Mouse (Mus musculus) MEL (cell line): ENCODE results near the gene Gm42674. TPM values are rescaled to one million over a fixed set of nuclear protein-coding genes. Genes with fewer than 3 reads are reported as not detected.

Source experiments
- DNase-seq: peaks from one replicate; pipeline ENCODE4 v3.0.0; 2011; ENCODE audit warnings: low read depth, low spot score
- H3K27ac ChIP-seq: 2 replicates; pipeline ENCODE4 v1.5.1; 2012; ENCODE audit warnings: low read depth, mild to moderate bottlenecking, control low read depth, low read length, moderate library complexity; ENCODE audit not compliant: control insufficient read depth
- H3K27me3 ChIP-seq, 2 experiments: fragments of 150-350 bp in 1 of 2; sonication (generic) in 1 of 2; 2 replicates each; pipeline ENCODE4 v1.6.1; 2012; ENCODE audit warnings: low read length in 2 of 2, mild to moderate bottlenecking in 2 of 2, improper control_type of control experiment in 1 of 2, moderate library complexity in 1 of 2; ENCODE audit not compliant: insufficient read depth in 2 of 2, control insufficient read depth in 1 of 2
- H3K36me3 ChIP-seq, 2 experiments: 2 replicates each; pipeline ENCODE4 v1.6.1; 2012 to 2014; ENCODE audit warnings: low read length in 2 of 2, improper control_type of control experiment in 1 of 2, inconsistent platforms in 1 of 2, mild to moderate bottlenecking in 1 of 2; ENCODE audit not compliant: insufficient read depth in 2 of 2, control insufficient read depth in 1 of 2
- H3K4me1 ChIP-seq, 2 experiments: fragments of 150-350 bp in 1 of 2; sonication (generic) in 1 of 2; 2 replicates each; pipeline ENCODE4 v1.6.1; 2012; ENCODE audit warnings: low read length in 2 of 2, improper control_type of control experiment in 1 of 2, mild to moderate bottlenecking in 1 of 2; ENCODE audit not compliant: insufficient read depth in 2 of 2, control insufficient read depth in 1 of 2
- H3K4me3 ChIP-seq, 2 experiments: fragments of 150-350 bp in 1 of 2; sonication (generic) in 1 of 2; 2 replicates each; pipeline ENCODE4 v1.5.1; 2012; ENCODE audit warnings: low read depth in 2 of 2, low read length in 2 of 2, mild to moderate bottlenecking in 2 of 2, moderate library complexity in 2 of 2, control low read depth in 1 of 2, improper control_type of control experiment in 1 of 2; ENCODE audit not compliant: control insufficient read depth in 1 of 2, insufficient read depth in 1 of 2
- H3K79me2 ChIP-seq: 2 replicates; pipeline ENCODE4 v1.6.1; 2012; ENCODE audit warnings: mild to moderate bottlenecking, low read length, moderate library complexity; ENCODE audit not compliant: control insufficient read depth, poor library complexity, insufficient read depth
- H3K9ac ChIP-seq: 2 replicates; pipeline ENCODE4 v1.6.1; 2012; ENCODE audit warnings: low read depth, mild to moderate bottlenecking, control low read depth, low read length, moderate library complexity; ENCODE audit not compliant: control insufficient read depth, poor library complexity, severe bottlenecking
- H3K9me3 ChIP-seq: fragments of 150-350 bp; sonication (generic); replicated peaks from 2 replicates; pipeline ENCODE4 v1.6.1; 2012; ENCODE audit warnings: mild to moderate bottlenecking, low read length, improper control_type of control experiment, moderate library complexity; ENCODE audit not compliant: insufficient read depth
- BHLHE40 ChIP-seq: IDR thresholded peaks from 2 replicates; pipeline ENCODE4 v1.6.1; 2012; ENCODE audit warnings: low read depth, mild to moderate bottlenecking, inconsistent platforms, low read length, improper control_type of control experiment, borderline replicate concordance
- CHD1 ChIP-seq: IDR thresholded peaks from 2 replicates; pipeline ENCODE4 v1.6.1; 2012; ENCODE audit warnings: low read depth, mild to moderate bottlenecking, inconsistent platforms, low read length, improper control_type of control experiment
- CHD2 ChIP-seq: IDR thresholded peaks from 2 replicates; pipeline ENCODE4 v1.6.1; 2011; ENCODE audit warnings: low read length, improper control_type of control experiment
- E2F4 ChIP-seq: IDR thresholded peaks from 2 replicates; pipeline ENCODE4 v1.6.1; 2011; ENCODE audit warnings: low read depth, low read length, improper control_type of control experiment, borderline replicate concordance
- EP300 ChIP-seq, 2 experiments: IDR thresholded peaks; 2 replicates each; pipeline ENCODE4 v1.6.1; 2011; ENCODE audit warnings: improper control_type of control experiment in 2 of 2, low read length in 2 of 2, low read depth in 1 of 2, mild to moderate bottlenecking in 1 of 2
- GATA1 ChIP-seq: IDR thresholded peaks from 2 replicates; pipeline ENCODE4 v1.6.1; 2011; ENCODE audit warnings: low read depth, low read length, improper control_type of control experiment
- HCFC1 ChIP-seq: IDR thresholded peaks from 2 replicates; pipeline ENCODE4 v1.6.1; 2012; ENCODE audit warnings: low read depth, mild to moderate bottlenecking, inconsistent platforms, low read length, improper control_type of control experiment, moderate library complexity
- JUND ChIP-seq: IDR thresholded peaks from 2 replicates; pipeline ENCODE4 v1.6.1; 2011; ENCODE audit warnings: low read depth, mild to moderate bottlenecking, improper control_type of control experiment, low read length
- KAT2A ChIP-seq: conservative IDR thresholded peaks from 2 replicates; pipeline ENCODE4 v1.6.1; 2012; ENCODE audit warnings: low read depth, low read length, improper control_type of control experiment, inconsistent platforms
- MAFK ChIP-seq: IDR thresholded peaks from 2 replicates; pipeline ENCODE4 v1.6.1; 2011; ENCODE audit warnings: low read depth, mild to moderate bottlenecking, low read length, improper control_type of control experiment, borderline replicate concordance
- MEF2A ChIP-seq: IDR thresholded peaks from 2 replicates; pipeline ENCODE4 v1.6.1; 2014; ENCODE audit warnings: low read depth, mild to moderate bottlenecking, inconsistent platforms, low read length, improper control_type of control experiment; ENCODE audit not compliant: poor library complexity, insufficient replicate concordance, severe bottlenecking; ENCODE audit errors: extremely low read depth
- MXI1 ChIP-seq: IDR thresholded peaks from 2 replicates; pipeline ENCODE4 v1.6.1; 2011; ENCODE audit warnings: mild to moderate bottlenecking, low read depth, low read length, improper control_type of control experiment
- MYB ChIP-seq: IDR thresholded peaks from 2 replicates; pipeline ENCODE4 v1.6.1; 2011; ENCODE audit warnings: mild to moderate bottlenecking, low read depth, low read length, improper control_type of control experiment
- MYC ChIP-seq: IDR thresholded peaks from 2 replicates; pipeline ENCODE4 v1.6.1; 2011; ENCODE audit warnings: low read depth, mild to moderate bottlenecking, low read length, improper control_type of control experiment, moderate library complexity
- NELFE ChIP-seq: IDR thresholded peaks from 2 replicates; pipeline ENCODE4 v1.6.1; 2011; ENCODE audit warnings: low read depth, low read length, improper control_type of control experiment
- POLR2A ChIP-seq, 2 experiments: IDR thresholded peaks; 2 replicates each; pipeline ENCODE4 v1.6.1; 2011 to 2012; ENCODE audit warnings: low read length in 2 of 2, mild to moderate bottlenecking in 2 of 2, control low read depth in 1 of 2, improper control_type of control experiment in 1 of 2, low read depth in 1 of 2, moderate library complexity in 1 of 2; ENCODE audit not compliant: control insufficient read depth in 1 of 2, insufficient read depth in 1 of 2, poor library complexity in 1 of 2
- POLR2AphosphoS2 ChIP-seq: IDR thresholded peaks from 2 replicates; pipeline ENCODE4 v1.6.1; 2011; ENCODE audit warnings: low read length, improper control_type of control experiment
- POLR2AphosphoS5 ChIP-seq: IDR thresholded peaks from 2 replicates; pipeline ENCODE4 v1.6.1; 2012; ENCODE audit warnings: low read depth, borderline replicate concordance, mild to moderate bottlenecking, inconsistent platforms, low read length, moderate library complexity, mixed read lengths
- TAL1 ChIP-seq: IDR thresholded peaks from 2 replicates; pipeline ENCODE4 v1.6.1; 2012; ENCODE audit warnings: mild to moderate bottlenecking, inconsistent platforms, low read length, moderate library complexity, mixed read lengths
- TBP ChIP-seq: IDR thresholded peaks from 2 replicates; pipeline ENCODE4 v1.8.0; 2011; ENCODE audit warnings: low read depth, low read length, improper control_type of control experiment
- ZMIZ1 ChIP-seq: IDR thresholded peaks from 2 replicates; pipeline ENCODE4 v1.6.1; 2012; ENCODE audit warnings: low read depth, mild to moderate bottlenecking, inconsistent platforms, low read length, improper control_type of control experiment, moderate library complexity
- ZNF384 ChIP-seq: IDR thresholded peaks from 2 replicates; pipeline ENCODE4 v1.6.1; 2012; ENCODE audit warnings: low read depth, mild to moderate bottlenecking, inconsistent platforms, low read length, improper control_type of control experiment
- polyA plus RNA-seq, 2 experiments: library from polyadenylated mRNA; stranded (reverse) in 1 of 2; unstranded in 1 of 2; fragments of >175 nt in 1 of 2; fragments of >200 nt in 1 of 2; gene quantifications; 2 replicates each; pipeline versions ENCODE4 v1.2.1 to v1.2.4; 2012; ENCODE audit warnings: low replicate concordance in 2 of 2, low read depth in 1 of 2; ENCODE audit not compliant: insufficient read length in 2 of 2, insufficient read depth in 1 of 2, missing spikeins in 1 of 2
- total RNA-seq: library from RNA; depleted of rRNA; stranded (reverse); fragments of 300-350 nt; gene quantifications from 2 replicates; pipeline ENCODE4 v1.2.3, GENCODE M21; 2012

The Gm42674 gene
- total and polyA plus RNA-seq, 3 experiments, result not detected

- Histone ChIP-seq H3K9me3 (no peaks in the 10 kb centered on the region), H3K4me1 (peaks cover 8 to 37% of the 10 kb centered on the region in 2 experiments)
- DNase-seq, result no peak
- TF ChIP-seq JUND, result no peak
- no peak for TF ChIP-seq MXI1
- no peak for TF ChIP-seq MEF2A
- no peak for TF ChIP-seq POLR2AphosphoS2
- no peak for TF ChIP-seq GATA1
- TF ChIP-seq CHD2, result no peak
- TF ChIP-seq POLR2AphosphoS5, result no peak
- no peak for TF ChIP-seq CHD1
- no peak for TF ChIP-seq EP300 (IDR thresholded peaks at IDR 0.05; ENCODE audit: low read depth in 1 of 2, low read length in 2 of 2)
- no peak for TF ChIP-seq TBP
- no peak for TF ChIP-seq TAL1
- TF ChIP-seq, all 39 proteins: peak for 0
- Histone ChIP-seq H3K36me3 (peaks cover 0 to 27% of the 10 kb centered on the region in 2 experiments; a peak in 2 of 4 replicates), H3K79me2 (no peaks in the 10 kb centered on the region), H3K27ac (no peak overlapping the region), H3K27me3 (no peaks in the 10 kb centered on the region), H3K4me3 (no peak overlapping the region), H3K9ac (no peak overlapping the region)
Measured at GRCm38 (mm10) chr3:90609102-90609501, 7.4 kb downstream of the Gm42674 start.

GRCm38 (mm10) chr3:90611494-90611893 lies 9.8 kb downstream of the Gm42674 start:
- H3K4me3 ChIP-seq, result no peak overlapping the region
- H3K79me2 ChIP-seq, result no peaks in the 10 kb centered on the region
- H3K27ac ChIP-seq, result no peak overlapping the region
- TF ChIP-seq ZNF384 (no peak), POLR2AphosphoS5 (no peak), BHLHE40 (no peak), MYB (no peak), POLR2AphosphoS2 (no peak), MAFK (no peak), MYC (no peak), JUND (no peak), HCFC1 (no peak), CHD1 (no peak), TAL1 (no peak), MXI1 (no peak), POLR2A (IDR thresholded peaks at IDR 0.05; ENCODE audit: control insufficient read depth in 1 of 2, insufficient read depth in 1 of 2, low read depth in 1 of 2, low read length in 2 of 2, poor library complexity in 1 of 2) (no peak), E2F4 (no peak), ZMIZ1 (no peak), KAT2A (no peak), NELFE (no peak), EP300 (IDR thresholded peaks at IDR 0.05; ENCODE audit: low read depth in 1 of 2, low read length in 2 of 2) (no peak)
- no peak overlapping the region for H3K9ac ChIP-seq
- peaks cover 0 to 27% of the 10 kb centered on the region in 2 experiments; a peak in 2 of 4 replicates for H3K4me1 ChIP-seq
- DNase-seq, result no peak
- H3K36me3 ChIP-seq, result peaks cover 0 to 15% of the 10 kb centered on the region in 2 experiments; a peak in 2 of 4 replicates
- H3K27me3 ChIP-seq, result no peaks in the 10 kb centered on the region
- H3K9me3 ChIP-seq, result no peaks in the 10 kb centered on the region
